Mouse (Mus musculus): Measurements from ENCODE around the gene Galnt17. TPM values are rescaled to one million over a fixed set of nuclear protein-coding genes. Genes with fewer than 3 reads are reported as not detected.

The Galnt17 gene
- total RNA-seq, 2 experiments from 2014 or later: 3.4 to 3.6 TPM

DNA sequence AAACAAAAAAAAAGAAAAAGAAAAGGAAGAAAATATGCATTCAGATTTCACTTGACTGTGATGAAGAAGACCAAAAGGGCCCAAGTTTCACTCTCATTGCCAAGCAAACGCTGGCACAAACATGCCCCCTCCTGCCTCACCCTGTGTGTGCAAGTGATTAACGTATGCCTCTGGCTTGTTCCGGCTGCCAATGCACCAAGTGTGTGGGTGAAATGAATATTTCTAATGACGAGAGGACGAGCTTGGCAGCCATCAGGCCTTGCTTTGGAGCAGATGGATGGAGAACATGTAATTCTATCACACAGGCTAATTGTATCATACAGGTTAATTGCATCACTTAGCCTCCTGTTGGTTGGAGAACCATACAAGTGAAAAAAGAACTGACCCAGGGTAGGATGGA is 140.9 kb downstream of the Galnt17 start:
- intact Hi-C loops (cut with DNase I): no loop called here
- no peak for DNase-seq (ENCODE audit: low spot score)

DNA sequence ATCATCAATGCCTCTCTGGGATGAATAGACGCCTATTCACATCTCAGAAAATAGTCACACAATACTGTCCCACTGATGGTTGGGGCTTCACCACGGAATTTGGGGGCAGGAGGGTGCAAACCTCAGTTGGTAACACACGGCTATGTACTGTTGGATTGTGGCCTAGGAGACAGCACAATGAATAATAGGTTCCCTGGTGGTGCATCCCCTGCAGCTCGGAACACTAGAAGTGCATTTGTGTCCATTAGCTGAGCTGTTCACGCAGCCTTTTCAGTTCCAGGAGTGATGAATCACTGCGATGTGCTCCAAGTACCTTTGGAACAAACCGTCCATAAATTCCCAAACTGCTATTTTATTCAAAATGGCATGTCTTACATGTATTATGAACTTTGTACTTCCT is 142.6 kb downstream of the Galnt17 start:
- DNase-seq (ENCODE audit: low spot score): no peak
- intact Hi-C loops (cut with DNase I): no loop called here

DNA sequence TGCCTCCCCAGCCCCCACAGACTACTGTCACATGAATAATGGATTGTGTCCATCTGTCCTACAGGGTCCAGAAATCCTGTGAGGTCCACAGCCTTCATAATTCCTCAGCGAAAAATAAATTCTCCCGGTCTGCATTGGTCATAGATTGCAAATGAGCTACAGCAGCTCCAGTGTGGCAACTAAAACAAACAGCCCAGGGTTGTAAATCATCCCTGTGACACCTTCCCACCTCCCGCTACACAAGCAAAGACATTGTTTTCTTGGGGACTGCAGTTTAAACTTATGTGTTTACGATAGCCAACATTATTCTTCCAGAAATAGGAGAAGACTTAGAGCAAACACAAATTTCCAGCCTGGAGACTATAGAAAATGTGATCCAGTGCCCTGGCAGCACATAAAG is 150.4 kb downstream of the Galnt17 start:
- no peak for DNase-seq (ENCODE audit: low spot score)
- intact Hi-C loops (cut with DNase I): loop anchor here (5.0 kb wide), 1 partner anchor 149 kb away; the partner anchor contains the start of gene Galnt17

DNA sequence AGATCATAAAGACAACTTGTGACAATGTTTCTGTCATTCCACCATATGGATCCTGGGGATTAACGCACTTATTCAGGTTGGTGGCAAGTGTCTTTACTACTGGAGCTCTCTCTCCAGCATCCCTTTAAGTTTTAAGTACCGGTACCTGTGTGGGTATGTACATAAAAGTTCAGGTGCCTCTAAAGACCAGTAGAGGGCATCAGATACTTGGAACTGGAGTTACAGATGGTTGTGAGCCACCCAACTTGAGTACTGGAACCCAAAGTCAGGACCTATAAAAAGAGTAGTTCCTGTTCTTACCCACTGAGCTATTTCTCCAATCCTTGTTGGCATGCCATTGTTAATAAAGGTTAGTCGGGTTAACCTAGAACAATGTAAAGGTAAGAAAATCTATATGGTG is 152.0 kb downstream of the Galnt17 start:
- intact Hi-C loops (cut with DNase I): loop anchor here (1.0 to 5.0 kb wide), 2 partner anchors 151 to 272 kb away; partner anchors contain the start of gene Galnt17
- DNase-seq (ENCODE audit: low spot score): no peak

DNA sequence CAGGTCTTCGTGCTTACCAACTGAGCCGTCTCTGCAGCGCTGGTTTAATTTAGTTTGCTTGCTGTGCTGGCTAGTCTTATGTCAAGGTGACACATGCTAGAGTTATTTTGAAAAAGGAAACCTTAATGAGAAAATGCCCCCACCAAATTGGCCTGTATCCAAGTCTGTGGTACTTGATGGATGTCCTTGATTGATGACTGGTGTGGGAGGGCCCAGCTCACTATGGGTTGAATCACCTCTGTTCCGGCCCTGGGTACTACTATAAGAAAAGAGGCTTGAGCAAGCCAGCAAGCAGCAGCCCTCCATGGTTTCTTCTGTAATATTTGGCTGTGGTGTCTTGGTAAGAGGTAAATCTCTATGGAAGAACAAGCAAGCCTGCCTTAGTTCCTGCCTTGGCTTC is 165.7 kb downstream of the Galnt17 start:
- DNase-seq (ENCODE audit: low spot score): no peak
- intact Hi-C loops (cut with DNase I): no loop called here

DNA sequence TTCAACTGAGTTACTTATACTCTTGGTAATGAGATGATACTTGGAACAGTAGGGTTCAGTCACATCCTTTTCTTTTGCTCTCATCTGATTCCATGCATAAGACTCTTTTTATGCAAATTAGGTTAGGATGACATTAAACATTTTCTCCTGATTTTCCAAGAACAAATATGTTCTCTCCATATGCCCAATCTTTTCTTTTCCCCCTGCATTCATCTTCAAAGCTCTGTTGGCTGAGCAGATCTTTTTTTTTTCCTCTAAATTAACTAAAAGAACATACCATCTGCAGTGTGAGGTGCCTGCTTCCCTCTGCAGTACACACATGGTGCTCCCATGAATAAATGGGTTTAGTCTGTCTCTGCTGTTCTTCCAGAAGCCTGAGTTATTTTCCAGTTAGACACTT is 173.5 kb downstream of the Galnt17 start:
- intact Hi-C loops (cut with DNase I): no loop called here
- DNase-seq (ENCODE audit: low spot score): no peak

DNA sequence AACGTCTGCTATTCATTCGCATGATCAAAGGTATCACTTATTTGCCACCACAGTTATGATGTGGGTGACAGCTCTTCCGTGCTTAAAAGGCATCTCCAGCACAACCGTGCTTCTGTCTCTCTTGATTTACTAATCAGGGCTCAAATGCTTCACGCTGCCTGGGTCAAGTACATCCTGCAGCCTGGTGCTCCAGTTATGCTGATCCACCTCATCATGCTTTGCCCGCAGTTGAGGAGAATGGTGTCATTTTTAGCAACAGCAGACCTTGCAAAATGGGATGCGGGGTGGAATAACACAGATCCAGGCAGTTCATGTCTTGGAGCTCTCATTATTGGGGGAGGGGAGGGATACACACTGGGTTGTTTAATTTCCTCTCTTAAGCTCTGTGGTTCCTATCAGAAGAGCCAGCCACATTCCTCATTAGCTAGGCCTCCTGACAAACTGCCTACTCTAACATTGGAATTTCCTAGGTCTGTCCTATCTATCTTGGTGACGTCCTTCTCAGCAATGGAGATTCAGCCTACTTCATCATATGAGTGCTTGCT is 187.9 kb downstream of the Galnt17 start:
- intact Hi-C loops (cut with DNase I): no loop called here
- DNase-seq (ENCODE audit: low spot score): no peak

DNA sequence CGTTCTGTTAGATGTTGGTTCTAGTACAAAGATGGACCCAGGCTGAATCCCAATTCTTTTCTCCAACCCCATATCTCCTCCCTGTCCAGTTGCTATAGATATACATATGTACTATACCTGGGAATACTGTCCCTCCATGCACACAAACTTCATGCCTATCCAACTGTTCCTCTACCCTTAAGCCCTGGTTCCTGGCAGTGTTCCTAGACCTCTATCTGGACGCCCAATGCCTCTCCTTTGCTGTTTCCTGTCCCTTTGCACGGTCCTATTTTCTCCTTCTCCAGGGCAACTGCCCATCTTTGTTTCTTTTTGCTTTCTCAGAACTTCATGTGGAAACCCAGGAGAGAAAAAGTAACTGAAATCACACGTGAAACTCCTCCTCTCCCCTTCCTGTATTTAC is 188.4 kb downstream of the Galnt17 start:
- intact Hi-C loops (cut with DNase I): no loop called here
- DNase-seq (ENCODE audit: low spot score): no peak

DNA sequence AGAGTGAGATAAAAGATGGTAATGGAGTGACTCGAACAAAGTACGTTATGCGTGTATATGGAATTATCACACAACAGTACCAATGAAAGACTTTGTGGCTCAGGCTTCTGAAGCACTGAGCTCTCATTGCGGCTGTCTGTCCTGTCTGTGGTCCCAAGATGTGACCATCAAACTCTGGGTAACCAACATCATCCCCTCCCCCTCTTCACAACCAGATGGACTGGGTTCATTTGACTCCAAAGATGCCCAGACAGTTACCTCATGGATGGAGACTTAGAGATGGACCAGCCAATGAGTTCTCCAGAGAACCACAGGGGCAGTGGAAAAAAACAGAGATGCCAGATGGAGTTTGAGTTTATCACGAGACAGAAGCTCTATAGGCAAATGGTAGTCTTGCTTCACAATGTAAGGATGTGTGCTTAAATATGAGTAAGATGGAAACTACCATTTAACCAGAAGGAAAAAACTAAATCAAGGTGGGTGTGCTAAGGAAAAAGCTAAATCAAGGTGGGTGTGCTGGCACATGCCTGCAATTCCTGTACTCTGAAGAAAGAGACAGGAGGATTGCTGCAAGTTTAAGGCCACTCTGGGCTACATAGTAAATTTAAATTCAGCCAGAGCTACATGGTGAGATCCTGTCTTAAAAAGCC is 190.8 kb downstream of the Galnt17 start:
- DNase-seq (ENCODE audit: low spot score): no peak
- intact Hi-C loops (cut with DNase I): no loop called here

DNA sequence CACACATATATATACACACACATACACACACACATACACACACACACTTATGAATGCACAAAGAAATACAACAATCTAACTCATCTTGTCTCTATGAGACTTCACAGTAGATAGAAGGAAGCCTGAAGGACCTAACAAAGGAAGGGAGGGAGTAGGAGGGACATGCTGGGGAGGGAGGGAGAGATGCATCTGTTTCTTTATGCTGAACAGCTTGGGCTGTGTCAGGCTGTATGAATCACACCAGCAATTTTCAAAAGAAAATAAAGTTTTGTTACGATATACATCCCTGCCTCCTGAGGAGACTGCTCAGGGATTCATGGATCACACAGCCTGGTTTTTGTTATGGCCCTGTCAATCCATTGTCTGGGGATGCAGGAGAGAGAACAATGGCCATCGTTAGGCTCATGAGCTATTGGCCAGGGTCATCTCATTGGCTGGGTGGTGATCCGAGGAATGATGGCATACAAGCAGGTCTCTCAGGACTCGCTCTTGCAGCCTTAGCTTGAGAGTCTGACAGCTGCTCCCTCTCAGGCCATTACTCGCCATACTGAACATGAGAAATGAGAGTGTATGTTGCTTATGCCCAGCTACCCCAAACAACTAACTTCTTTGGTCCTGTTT is 194.3 kb downstream of the Galnt17 start:
- DNase-seq (ENCODE audit: low spot score): no peak

DNA sequence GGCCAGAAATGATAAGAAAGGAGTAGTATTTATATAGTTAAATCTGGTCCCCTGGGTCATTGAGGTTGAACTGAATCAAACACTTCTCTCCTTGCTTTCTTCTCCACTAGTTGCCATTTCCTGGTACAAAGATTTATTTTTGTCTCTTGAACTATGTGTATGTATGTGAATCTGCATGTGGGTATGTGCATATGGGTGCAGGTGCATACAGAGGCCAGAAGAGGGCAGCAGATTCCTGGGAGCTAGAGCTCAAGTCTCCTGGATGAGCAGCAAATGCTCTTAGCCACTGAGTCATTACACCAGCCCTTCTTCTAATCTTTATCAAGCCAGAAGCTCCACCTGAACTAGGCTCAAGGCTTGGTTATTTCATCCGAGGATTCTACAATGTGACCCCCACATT is 201.1 kb downstream of the Galnt17 start:
- DNase-seq (ENCODE audit: low spot score): no peak
- intact Hi-C loops (cut with DNase I): no loop called here

More for the DNA sequence above, 194.3 kb downstream of the Galnt17 start:
- intact Hi-C loops (cut with DNase I): no loop called here

DNA sequence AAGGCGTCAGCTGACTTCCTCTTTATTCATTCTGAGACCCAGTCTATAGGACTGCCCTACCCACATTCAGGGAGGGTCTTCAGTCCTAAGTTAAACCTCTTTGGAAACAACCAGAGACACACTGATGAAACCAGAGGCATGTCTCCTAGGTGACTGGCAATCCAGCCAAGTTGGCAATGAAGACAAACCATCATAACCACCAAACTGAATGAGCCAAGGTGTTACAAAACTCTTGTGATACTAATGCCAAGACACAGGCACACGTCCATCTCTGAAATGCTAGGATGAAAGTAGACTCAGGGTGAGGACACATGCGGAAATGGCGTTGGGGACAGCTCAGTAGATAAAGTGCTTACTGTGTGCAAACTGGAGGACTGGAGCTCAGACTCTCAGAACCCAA is 211.5 kb downstream of the Galnt17 start:
- intact Hi-C loops (cut with DNase I): no loop called here

DNA sequence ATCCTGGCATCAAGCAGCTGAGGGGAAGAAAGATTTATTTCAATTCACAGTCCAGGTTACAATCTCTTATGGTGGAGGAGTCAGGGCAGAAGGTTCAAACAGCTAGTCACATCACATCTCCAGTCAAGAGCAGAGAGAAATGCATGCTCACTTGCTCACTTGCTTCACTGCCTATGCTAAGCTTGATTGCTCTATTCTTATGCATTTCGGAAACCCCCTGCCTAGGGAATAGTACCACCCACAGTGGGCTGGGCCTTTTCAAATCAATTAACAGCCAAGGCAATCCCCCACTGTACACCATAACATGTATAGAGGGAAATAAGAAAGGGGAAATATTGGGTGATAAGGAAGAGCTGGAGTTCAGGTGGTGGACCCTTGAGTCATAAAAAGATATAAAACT is 212.7 kb downstream of the Galnt17 start:
- intact Hi-C loops (cut with DNase I): no loop called here
- DNase-seq (ENCODE audit: low spot score): no peak

More for the DNA sequence above, 211.5 kb downstream of the Galnt17 start:
- no peak for DNase-seq (ENCODE audit: low spot score)

DNA sequence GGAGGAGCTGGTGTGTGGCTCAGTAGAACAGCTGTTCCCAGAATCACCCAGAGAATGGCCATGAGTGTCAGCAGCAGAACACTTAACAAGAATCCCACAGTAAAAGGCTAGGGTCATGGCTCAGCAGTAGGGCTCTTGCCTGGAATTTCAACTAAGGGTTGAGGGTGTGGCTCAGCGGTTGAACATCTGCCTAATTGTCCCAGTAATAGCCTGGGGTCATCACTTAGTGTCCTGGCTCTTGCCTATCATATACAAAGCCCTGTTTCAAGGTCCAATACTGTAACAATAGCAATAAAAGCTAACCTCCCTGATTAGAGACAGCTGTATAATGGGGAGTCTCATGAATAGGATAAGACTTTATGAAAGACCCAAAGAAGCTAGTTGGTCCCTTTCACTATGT is 213.5 kb downstream of the Galnt17 start:
- intact Hi-C loops (cut with DNase I): no loop called here
- DNase-seq (ENCODE audit: low spot score): no peak

DNA sequence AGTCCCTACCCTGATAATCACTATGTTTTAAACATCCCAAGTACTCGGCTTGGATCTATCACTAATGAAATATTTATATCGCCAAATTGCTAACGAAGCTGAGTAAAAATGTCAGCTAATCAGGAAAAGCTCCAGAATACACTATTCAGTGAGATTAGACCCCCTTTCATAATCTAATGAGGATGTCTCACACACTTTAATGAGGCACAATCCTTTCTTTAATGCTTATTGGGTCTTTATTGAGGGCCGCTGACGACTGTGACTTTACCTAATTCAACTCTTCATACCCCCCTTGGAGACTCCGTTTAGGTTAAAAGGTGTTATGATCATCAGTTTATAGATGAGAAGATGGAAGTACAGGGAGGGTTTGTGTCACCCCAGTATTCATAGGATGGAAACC is 214.2 kb downstream of the Galnt17 start:
- intact Hi-C loops (cut with DNase I): no loop called here
- no peak for DNase-seq (ENCODE audit: low spot score)

DNA sequence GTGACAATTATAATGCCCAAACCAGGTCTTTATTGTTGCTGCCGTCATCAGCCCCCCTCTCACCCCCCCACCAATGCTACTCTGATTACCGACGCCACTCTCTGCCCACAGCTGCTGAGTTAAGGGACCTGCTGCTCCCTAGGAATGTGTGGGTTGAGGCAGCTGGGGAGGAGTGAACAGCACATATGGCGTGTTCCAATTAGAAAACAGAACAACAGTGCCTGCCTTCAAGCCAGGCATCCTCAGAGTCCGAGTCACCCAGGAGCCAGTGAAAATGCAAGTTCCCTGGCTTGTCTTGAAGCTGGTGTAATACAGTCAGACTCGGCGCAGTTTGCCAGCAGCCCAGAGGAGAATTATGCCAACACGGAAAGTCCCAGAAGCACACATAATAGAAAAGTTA is 218.4 kb downstream of the Galnt17 start:
- no peak for DNase-seq (ENCODE audit: low spot score)
- intact Hi-C loops (cut with DNase I): no loop called here

DNA sequence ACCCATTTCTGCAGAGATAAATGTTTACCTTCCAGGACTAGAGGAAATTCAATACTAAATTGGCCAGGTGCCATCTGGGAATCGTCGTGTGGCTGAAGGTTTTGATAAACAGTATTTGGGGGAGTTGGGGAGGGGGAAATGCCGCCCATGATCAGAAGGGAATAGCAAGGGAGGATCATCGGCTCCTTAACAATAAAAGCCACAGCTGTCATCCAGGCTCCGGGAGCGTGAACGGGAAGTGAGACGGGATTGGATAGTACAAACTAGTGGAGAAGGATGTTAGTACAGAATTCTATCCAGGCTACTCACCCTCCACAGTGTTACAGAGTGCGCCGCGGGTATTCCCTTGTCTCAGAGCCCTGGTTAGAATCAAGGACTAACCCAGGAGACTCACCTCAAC is 219.4 kb downstream of the Galnt17 start:
- intact Hi-C loops (cut with DNase I): no loop called here
- no peak for DNase-seq (ENCODE audit: low spot score)

DNA sequence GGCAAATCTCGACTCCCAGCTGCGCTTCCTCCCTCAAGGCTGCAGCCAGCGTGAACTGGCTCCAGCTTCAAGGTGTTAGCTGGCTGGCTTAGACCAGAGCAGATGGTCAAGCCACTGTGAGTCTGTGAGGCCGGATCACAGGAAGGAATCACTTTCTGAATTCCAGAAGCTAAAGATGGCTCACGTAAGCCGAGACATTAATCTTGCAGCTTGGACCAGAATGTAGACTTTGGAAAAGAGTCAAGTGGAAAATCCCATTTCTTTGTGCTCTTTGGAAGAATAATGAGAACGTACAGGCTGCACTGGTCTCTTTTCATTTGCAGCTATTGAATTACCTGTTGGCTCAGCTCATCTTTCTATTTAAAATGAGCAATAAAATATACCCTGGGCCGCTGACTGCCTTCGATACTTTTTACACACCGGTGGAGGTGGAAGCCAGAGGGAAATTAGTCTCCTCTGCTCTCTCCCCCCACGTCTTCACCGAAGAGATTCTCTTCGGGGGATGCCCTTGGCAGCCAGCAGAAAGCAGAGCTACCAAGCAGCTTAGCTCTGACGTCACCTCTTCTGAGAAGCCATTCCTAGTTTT is 225.1 kb downstream of the Galnt17 start:
- DNase-seq (ENCODE audit: low spot score): no peak
- intact Hi-C loops (cut with DNase I): no loop called here

DNA sequence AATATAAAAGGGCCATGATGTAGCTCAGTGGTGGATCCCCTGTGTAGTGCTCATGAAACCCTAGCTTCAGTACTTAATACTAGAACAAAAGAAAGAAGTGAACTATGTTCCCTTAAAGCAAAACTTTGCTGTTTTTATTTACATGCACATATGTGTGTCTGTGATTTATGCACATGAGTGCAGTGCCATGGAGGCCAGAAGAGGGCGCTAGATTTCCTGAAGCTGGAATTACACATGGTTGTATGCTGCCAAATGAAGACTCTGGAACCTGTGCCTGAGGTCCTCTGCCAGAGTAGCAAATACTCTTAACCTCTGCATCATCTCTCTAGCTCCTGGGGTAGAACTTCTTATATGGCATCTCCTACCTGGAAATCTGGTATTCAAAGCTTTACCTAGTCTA is 230.6 kb downstream of the Galnt17 start:
- DNase-seq (ENCODE audit: low spot score): no peak
- intact Hi-C loops (cut with DNase I): no loop called here

DNA sequence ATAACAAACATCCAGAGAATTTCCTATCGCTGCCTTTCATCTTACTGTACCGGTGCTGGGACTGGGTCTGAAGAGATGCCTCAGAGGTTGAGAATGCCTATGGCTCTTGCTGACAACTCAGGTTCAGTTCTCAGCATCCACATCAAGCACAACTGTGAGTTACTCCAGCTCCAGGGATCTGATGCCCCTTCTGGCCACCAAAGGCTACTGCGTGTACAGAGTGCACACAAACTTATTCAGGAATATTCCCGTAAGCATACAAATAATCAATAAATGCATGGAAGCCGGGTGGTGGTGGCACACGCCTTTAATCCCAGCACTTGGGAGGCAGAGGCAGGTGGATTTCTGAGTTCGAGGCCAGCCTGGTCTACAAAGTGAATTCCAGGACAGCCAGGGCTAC is 232.5 kb downstream of the Galnt17 start:
- intact Hi-C loops (cut with DNase I): no loop called here
- DNase-seq (ENCODE audit: low spot score): no peak

DNA sequence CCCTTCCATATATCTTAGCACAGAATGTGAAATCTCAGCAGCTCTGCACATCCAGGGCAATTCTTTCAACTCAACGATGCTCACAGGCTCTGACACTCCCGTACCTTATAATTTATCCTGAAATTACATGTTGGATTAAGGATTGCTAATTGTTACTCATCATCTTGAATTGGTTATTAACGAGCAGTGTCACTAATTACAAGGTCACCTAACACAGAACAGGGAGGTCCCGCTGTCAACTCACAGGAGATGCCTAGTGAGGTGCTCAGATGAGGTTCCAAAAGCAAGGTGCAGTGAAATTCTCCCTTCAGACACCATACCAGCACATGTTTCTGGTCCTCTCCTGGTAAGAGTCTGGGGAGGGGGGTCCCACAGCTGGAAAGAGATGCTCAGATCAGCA is 234.0 kb downstream of the Galnt17 start:
- intact Hi-C loops (cut with DNase I): no loop called here
- DNase-seq (ENCODE audit: low spot score): no peak
